Mouse (Mus musculus) cerebellum, adult 11-12 months (tissue): ENCODE measurements around the gene Gas7.

Source experiments
- DNase-seq: peaks from one replicate; pipeline ENCODE4 v3.0.0; 2022

Gene Gas7

GRCm38 (mm10) chr11:67657685-67658382, 202.6 kb downstream of the Gas7 start:
- DNase-seq, result peak; percentile 80

GRCm38 (mm10) chr11:67661465-67661864, 206.2 kb downstream of the Gas7 start:
- DNase-seq, result no peak

DNA sequence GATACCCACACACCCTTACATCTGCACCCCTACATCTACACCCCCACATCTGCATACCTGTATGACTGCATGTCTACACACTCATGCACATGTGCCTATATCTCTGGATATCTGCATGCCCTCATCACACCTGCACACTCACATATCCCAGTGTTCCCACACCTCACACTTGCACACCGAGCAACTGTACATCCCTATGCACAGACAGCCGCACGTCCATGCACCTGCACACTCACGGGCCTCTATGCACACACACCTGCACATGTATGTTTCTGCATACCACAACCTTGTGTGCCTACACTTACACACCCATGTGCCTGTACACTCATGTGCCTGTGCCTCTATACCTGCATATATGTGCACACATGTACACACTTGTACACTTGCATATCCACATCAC, 208.2 kb downstream of the Gas7 start:
- peak; percentile 59 for DNase-seq

DNA sequence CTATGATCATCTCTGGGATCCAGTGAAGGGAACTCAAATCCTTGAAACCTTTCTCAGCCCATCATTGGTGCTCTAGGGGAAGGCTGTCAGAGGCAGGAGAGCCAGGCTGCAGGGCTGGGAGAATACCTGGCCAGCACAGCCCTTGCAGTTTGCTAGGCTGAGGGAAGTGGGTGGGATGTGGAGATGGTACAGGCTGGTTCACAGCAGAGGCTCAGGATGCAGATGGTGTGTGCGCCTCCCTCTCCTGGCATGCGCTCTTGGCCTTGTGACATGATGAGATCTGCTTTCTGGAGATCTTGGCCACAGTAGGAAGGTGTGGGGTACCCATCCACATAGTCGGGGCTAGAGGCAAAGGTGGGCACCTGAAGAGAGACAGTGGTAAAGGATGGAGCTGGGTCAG, 209.0 kb downstream of the Gas7 start:
- DNase-seq, result peak; percentile 94

GRCm38 (mm10) chr11:67664918-67665317, 209.7 kb downstream of the Gas7 start:
- no peak for DNase-seq

DNA sequence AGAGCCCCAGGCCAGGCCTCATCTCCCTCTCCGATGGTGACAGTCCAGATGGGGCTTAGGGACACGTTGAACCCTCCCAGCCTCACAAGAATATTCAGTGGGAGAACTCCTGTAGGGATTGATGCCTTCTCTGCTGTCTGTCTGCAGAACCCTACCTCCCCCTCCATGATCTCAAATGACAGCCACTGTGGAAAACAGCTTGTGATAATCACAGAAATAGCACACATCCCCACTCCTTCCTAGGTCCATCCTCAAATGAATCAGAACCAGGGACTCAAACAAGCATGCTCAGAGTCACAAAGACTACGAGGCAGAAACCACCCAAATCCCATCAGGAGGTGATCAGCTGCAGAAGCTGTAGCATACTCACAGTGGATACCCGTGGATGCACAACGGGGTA, 210.9 kb downstream of the Gas7 start:
- no peak for DNase-seq

GRCm38 (mm10) chr11:67667531-67668332, 212.5 kb downstream of the Gas7 start:
- peak; percentile 98 for DNase-seq

DNA sequence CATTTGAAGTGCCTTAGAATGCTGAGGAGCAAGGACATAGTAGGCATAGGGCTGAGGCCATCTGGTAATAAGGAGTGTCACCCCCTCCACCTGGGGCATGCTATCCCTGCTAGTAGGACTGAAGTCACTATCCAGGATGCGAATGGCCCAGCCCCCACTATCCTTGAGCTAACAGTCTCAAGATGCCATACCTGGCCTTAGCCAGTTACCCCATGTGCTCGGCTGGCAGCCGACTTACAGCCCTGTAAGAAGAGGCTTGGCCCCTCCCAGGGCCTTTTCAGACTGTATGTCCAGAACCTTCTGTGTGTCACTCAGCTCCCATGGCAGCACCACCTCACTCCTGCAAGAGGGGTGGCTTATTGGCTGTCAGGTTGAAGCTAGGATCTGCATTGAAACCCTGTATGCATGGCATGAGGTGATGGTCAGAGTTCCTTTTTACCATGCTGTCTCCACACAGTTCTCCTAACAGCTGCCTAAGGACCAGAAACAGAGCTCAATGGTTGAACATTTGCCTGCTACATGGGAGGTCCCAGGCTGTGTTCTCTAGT, 213.3 kb downstream of the Gas7 start:
- peak; percentile 77 for DNase-seq

DNA sequence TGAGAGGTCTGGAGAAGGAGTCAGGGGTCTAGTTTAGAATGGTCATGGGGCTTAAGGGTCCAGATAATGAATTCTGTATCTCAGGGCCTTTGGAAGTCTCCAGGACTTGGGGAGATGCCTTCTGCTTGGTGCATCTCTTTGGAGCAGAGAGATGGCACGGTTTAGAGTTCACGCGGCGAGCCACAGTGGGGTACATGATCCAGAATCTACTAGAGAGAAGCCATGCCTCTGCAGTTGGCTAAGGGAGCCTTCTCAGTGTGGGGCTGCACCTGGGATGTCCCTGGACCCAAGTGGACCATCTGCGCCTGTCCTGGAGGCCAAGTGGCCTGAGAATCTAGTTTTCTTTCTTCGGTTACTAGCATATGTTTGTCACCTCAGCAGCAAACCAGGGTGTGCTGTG, 214.8 kb downstream of the Gas7 start:
- peak; percentile 98 for DNase-seq

DNA sequence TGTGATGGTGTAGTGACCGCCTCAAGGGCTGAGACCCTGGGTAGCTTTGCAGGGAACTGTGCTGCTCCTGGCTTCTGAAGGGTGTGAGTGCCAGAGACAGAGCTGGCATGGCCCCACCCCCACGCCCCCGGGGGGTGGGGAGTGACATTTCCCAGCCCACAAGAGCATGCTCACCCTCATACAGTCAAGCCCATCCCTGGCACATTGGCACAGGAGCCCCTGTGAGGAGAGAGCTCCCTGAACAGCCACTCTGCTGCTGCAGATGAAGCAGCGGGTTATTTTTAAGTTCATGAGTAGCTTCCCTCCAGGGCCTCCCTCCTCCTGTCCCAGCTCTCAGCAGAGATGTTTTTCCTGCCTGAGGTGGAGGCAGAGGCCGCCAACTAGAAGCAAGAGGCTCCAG, 216.9 kb downstream of the Gas7 start:
- DNase-seq, result peak; percentile 68

GRCm38 (mm10) chr11:67675562-67676540, 220.6 kb downstream of the Gas7 start:
- DNase-seq, result peak; percentile 69

DNA sequence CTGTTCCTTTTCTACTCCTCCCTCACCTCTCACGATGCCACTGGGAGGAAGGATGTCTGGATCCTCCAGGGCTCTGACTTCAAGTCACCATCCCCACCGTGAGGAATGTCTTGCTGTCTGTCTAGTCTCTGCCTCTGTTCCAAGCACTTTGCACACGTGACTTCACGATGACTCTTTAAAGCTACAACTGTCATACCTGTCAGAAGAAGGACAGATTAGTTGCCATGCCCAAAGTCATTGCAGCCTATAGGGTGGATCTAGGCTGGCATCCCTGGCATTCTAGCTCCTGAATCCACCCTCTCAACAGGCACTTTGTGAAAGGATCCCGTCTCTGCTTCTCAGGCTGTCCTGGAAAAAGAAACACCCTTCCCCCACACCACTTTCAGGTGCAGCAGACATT, 224.1 kb downstream of the Gas7 start:
- peak; percentile 18 for DNase-seq

- DNase-seq, result no peak
Measured at GRCm38 (mm10) chr11:67679930-67680329, 224.7 kb downstream of the Gas7 start.

- no peak for DNase-seq
Measured at GRCm38 (mm10) chr11:67681871-67682270, 226.6 kb downstream of the Gas7 start.

DNA sequence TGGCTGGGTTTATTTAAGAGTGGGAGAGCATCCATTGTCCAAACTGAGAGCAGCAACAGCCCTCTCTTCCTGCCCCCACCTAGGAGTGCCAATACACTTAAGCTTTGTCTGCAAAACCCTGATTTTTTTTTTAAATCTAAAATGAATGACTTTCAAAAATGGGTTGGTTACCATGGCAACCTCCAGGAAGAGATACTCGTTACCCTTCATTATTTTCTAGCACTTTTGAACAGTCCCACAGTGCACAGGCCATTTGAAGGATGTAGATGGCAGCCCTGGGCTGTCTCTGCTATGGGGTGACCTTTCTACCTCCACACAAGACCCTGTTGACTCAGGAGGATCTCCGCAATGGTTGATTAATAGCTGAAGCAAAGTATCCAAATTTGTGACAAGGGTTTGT, 230.9 kb downstream of the Gas7 start:
- no peak for DNase-seq

- no peak for DNase-seq
Measured at GRCm38 (mm10) chr11:67694703-67695376, 239.6 kb downstream of the Gas7 start, which contains the start of gene Rcvrn. Rcvrn (plus strand) TSS chr11:67695326.

DNA sequence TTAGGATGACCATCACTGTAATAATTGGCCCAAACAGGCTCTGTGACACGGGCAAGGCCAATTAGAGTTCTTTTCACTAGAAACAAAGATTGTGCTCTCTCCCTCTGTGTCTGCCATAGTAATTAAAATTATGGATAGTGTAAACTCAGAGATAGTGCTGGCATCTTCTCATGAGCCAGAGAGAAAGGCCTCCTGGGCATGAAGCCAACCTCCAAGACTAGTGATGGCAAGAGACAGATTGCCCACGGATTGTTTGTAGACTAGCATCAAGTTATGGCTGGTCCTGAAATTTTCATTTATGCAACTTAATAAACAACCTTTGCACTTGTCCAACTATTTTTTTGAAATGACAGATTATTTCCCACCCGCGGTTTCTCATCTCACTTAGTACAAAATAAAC, 257.7 kb downstream of the Gas7 start:
- no peak for DNase-seq

GRCm38 (mm10) chr11:67715382-67715781, 260.1 kb downstream of the Gas7 start:
- DNase-seq, result no peak

- no peak for DNase-seq
Measured at GRCm38 (mm10) chr11:67721485-67721884, 266.2 kb downstream of the Gas7 start.

DNA sequence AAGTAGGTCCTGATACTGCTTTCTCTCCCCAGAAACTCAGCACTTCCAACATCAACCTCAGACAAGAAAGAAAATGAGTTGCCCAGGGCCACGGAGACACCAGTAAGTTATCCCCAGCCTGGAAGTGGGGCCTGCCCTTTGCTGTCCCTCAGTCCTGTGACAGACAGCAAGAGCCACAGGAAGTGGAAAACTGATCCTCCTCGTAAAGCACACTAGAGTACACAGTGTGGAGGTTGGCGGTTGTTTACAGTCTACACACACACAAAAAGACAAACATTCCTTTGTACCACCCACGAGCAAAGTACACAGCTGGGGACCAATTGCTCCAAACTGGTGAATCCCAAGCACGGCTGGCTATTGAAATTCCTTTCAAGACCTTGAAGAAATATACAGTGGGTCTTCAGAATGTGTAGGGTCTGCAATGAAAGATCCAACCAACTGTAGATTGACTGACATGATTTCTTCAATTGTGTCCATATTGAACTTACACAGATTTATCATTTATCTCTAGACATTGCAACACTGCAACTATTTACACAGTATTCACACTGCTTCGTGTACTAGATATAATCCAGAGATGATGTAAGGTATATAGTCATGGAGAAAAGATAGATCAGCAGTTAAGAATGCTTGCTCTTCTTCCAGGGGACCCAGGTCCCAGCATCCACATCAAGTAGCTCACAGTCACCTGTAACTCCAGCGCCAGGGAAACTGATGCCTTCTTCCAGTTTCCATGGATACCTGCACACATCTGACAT, 267.3 kb downstream of the Gas7 start:
- DNase-seq, result no peak

DNA sequence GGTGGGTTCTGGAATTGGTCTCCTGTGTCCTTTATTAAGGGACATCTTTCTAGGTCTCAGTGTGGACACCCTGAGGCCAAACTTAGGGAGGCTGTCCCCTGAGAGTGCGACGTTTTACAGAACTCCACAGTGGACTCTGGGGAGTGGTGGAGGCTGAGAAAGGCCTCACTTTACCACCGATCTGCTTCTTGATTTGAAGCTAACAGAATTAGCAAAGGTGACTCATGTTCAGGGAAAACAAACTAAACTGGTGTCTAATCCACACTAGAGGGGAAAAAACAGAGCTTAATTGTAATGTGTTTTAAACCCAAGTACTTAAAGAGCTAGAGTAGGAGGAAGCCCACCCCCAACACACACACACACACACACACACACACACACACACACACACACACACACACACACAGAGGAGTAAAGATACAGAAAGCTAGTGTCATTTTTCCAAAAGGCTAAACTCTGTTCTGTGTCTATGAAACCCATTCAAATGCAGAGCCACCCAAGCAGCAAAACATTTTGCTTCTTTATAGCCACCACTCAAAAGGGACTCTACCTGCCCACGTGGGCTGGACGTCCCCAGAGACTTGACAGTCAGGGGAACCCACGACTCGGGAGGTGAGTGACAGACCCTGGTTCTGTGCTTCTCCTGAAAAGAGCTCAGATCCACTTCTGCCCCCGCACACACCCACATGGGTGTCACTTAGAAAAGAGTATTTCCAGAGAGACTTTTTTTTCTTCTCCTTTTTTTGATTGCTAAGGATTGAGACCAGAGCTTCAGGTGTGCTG, 268.2 kb downstream of the Gas7 start:
- DNase-seq, result no peak
